Mouse (Mus musculus) megakaryocyte, embryonic 14.5 days (primary cell): Measurements from ENCODE around the gene Tnk2.

Experiments used
- FLI1 ChIP-seq: IDR thresholded peaks from 2 replicates; pipeline ENCODE4 v1.6.1; 2012; ENCODE audit warnings: low read length, inconsistent platforms, mixed read lengths
- GATA1 ChIP-seq: IDR thresholded peaks from 3 replicates; pipeline ENCODE4 v1.6.1; 2012; ENCODE audit warnings: mixed read lengths, low read length, inconsistent platforms, borderline replicate concordance

DNA sequence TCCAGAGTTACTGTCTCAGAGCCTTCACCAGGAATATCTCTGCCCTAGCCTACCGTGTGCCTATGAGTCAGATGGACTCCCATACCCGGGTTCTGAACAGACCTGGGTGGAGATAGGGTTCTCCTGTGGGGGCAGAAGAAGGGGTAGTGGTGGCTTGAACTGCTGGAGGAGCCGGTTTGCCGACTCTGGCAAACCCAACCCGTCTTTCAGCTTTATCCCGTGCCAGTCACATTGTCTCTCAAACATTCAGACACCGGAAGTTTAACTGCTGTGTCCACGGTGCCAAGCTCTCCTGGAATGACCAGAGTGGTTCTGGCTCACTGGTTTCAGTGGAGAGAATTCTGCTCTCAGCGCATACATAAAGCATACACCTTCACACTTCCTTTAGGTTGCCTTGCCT lies 2.3 kb downstream of the Tnk2 start:
- TF ChIP-seq GATA1 (no peak), FLI1 (no peak)
